Mouse (Mus musculus) MEL (cell line): ENCODE data around the gene Vsig8. TPM values are rescaled to one million over a fixed set of nuclear protein-coding genes. Genes with fewer than 3 reads are reported as not detected.

Experiments
- DNase-seq: peaks from one replicate; pipeline ENCODE4 v3.0.0; 2011; ENCODE audit warnings: low read depth, low spot score
- H3K27ac ChIP-seq: 2 replicates; pipeline ENCODE4 v1.5.1; 2012; ENCODE audit warnings: low read depth, mild to moderate bottlenecking, control low read depth, low read length, moderate library complexity; ENCODE audit not compliant: control insufficient read depth
- H3K27me3 ChIP-seq, 2 experiments: fragments of 150-350 bp in 1 of 2; sonication (generic) in 1 of 2; 2 replicates each; pipeline ENCODE4 v1.6.1; 2012; ENCODE audit warnings: low read length in 2 of 2, mild to moderate bottlenecking in 2 of 2, improper control_type of control experiment in 1 of 2, moderate library complexity in 1 of 2; ENCODE audit not compliant: insufficient read depth in 2 of 2, control insufficient read depth in 1 of 2
- H3K36me3 ChIP-seq, 2 experiments: 2 replicates each; pipeline ENCODE4 v1.6.1; 2012 to 2014; ENCODE audit warnings: low read length in 2 of 2, improper control_type of control experiment in 1 of 2, inconsistent platforms in 1 of 2, mild to moderate bottlenecking in 1 of 2; ENCODE audit not compliant: insufficient read depth in 2 of 2, control insufficient read depth in 1 of 2
- H3K4me1 ChIP-seq, 2 experiments: fragments of 150-350 bp in 1 of 2; sonication (generic) in 1 of 2; 2 replicates each; pipeline ENCODE4 v1.6.1; 2012; ENCODE audit warnings: low read length in 2 of 2, improper control_type of control experiment in 1 of 2, mild to moderate bottlenecking in 1 of 2; ENCODE audit not compliant: insufficient read depth in 2 of 2, control insufficient read depth in 1 of 2
- H3K4me3 ChIP-seq, 2 experiments: fragments of 150-350 bp in 1 of 2; sonication (generic) in 1 of 2; 2 replicates each; pipeline ENCODE4 v1.5.1; 2012; ENCODE audit warnings: low read depth in 2 of 2, low read length in 2 of 2, mild to moderate bottlenecking in 2 of 2, moderate library complexity in 2 of 2, control low read depth in 1 of 2, improper control_type of control experiment in 1 of 2; ENCODE audit not compliant: control insufficient read depth in 1 of 2, insufficient read depth in 1 of 2
- H3K79me2 ChIP-seq: 2 replicates; pipeline ENCODE4 v1.6.1; 2012; ENCODE audit warnings: mild to moderate bottlenecking, low read length, moderate library complexity; ENCODE audit not compliant: control insufficient read depth, poor library complexity, insufficient read depth
- H3K9ac ChIP-seq: 2 replicates; pipeline ENCODE4 v1.6.1; 2012; ENCODE audit warnings: low read depth, mild to moderate bottlenecking, control low read depth, low read length, moderate library complexity; ENCODE audit not compliant: control insufficient read depth, poor library complexity, severe bottlenecking
- H3K9me3 ChIP-seq: fragments of 150-350 bp; sonication (generic); replicated peaks from 2 replicates; pipeline ENCODE4 v1.6.1; 2012; ENCODE audit warnings: mild to moderate bottlenecking, low read length, improper control_type of control experiment, moderate library complexity; ENCODE audit not compliant: insufficient read depth
- BHLHE40 ChIP-seq: IDR thresholded peaks from 2 replicates; pipeline ENCODE4 v1.6.1; 2012; ENCODE audit warnings: low read depth, mild to moderate bottlenecking, inconsistent platforms, low read length, improper control_type of control experiment, borderline replicate concordance
- CHD2 ChIP-seq: IDR thresholded peaks from 2 replicates; pipeline ENCODE4 v1.6.1; 2011; ENCODE audit warnings: low read length, improper control_type of control experiment
- CTCF ChIP-seq, 3 experiments: IDR thresholded peaks in 2 of 3; conservative IDR thresholded peaks in 1 of 3; 2 replicates each; pipeline ENCODE4 v1.5.1; 2011 to 2012; ENCODE audit warnings: low read length in 3 of 3, low read depth in 2 of 3, mild to moderate bottlenecking in 2 of 3, improper control_type of control experiment in 1 of 3, inconsistent platforms in 1 of 3, mixed read lengths in 1 of 3, moderate library complexity in 1 of 3; ENCODE audit not compliant: control insufficient read depth in 1 of 3, insufficient read depth in 1 of 3, poor library complexity in 1 of 3, severe bottlenecking in 1 of 3
- ETS1 ChIP-seq: IDR thresholded peaks from 2 replicates; pipeline ENCODE4 v1.6.1; 2012; ENCODE audit warnings: low read depth, mild to moderate bottlenecking, inconsistent platforms, low read length, improper control_type of control experiment, moderate library complexity
- GATA1 ChIP-seq: IDR thresholded peaks from 2 replicates; pipeline ENCODE4 v1.6.1; 2011; ENCODE audit warnings: low read depth, low read length, improper control_type of control experiment
- HCFC1 ChIP-seq: IDR thresholded peaks from 2 replicates; pipeline ENCODE4 v1.6.1; 2012; ENCODE audit warnings: low read depth, mild to moderate bottlenecking, inconsistent platforms, low read length, improper control_type of control experiment, moderate library complexity
- JUND ChIP-seq: IDR thresholded peaks from 2 replicates; pipeline ENCODE4 v1.6.1; 2011; ENCODE audit warnings: low read depth, mild to moderate bottlenecking, improper control_type of control experiment, low read length
- KAT2A ChIP-seq: conservative IDR thresholded peaks from 2 replicates; pipeline ENCODE4 v1.6.1; 2012; ENCODE audit warnings: low read depth, low read length, improper control_type of control experiment, inconsistent platforms
- MAZ ChIP-seq: IDR thresholded peaks from 2 replicates; pipeline ENCODE4 v1.6.1; 2012; ENCODE audit warnings: low read depth, mild to moderate bottlenecking, inconsistent platforms, low read length, improper control_type of control experiment
- MEF2A ChIP-seq: IDR thresholded peaks from 2 replicates; pipeline ENCODE4 v1.6.1; 2014; ENCODE audit warnings: low read depth, mild to moderate bottlenecking, inconsistent platforms, low read length, improper control_type of control experiment; ENCODE audit not compliant: poor library complexity, insufficient replicate concordance, severe bottlenecking; ENCODE audit errors: extremely low read depth
- MYB ChIP-seq: IDR thresholded peaks from 2 replicates; pipeline ENCODE4 v1.6.1; 2011; ENCODE audit warnings: mild to moderate bottlenecking, low read depth, low read length, improper control_type of control experiment
- NRF1 ChIP-seq: IDR thresholded peaks from 2 replicates; pipeline ENCODE4 v1.6.1; 2014; ENCODE audit warnings: low read depth, mild to moderate bottlenecking, inconsistent platforms, low read length, improper control_type of control experiment, moderate library complexity; ENCODE audit not compliant: poor library complexity, insufficient read depth, severe bottlenecking
- POLR2A ChIP-seq, 2 experiments: IDR thresholded peaks; 2 replicates each; pipeline ENCODE4 v1.6.1; 2011 to 2012; ENCODE audit warnings: low read length in 2 of 2, mild to moderate bottlenecking in 2 of 2, control low read depth in 1 of 2, improper control_type of control experiment in 1 of 2, low read depth in 1 of 2, moderate library complexity in 1 of 2; ENCODE audit not compliant: control insufficient read depth in 1 of 2, insufficient read depth in 1 of 2, poor library complexity in 1 of 2
- POLR2AphosphoS2 ChIP-seq: IDR thresholded peaks from 2 replicates; pipeline ENCODE4 v1.6.1; 2011; ENCODE audit warnings: low read length, improper control_type of control experiment
- RAD21 ChIP-seq: IDR thresholded peaks from 2 replicates; pipeline ENCODE4 v1.6.1; 2011; ENCODE audit warnings: mild to moderate bottlenecking, low read depth, low read length, improper control_type of control experiment
- RCOR1 ChIP-seq: IDR thresholded peaks from 2 replicates; pipeline ENCODE4 v1.6.1; 2012; ENCODE audit warnings: low read depth, mild to moderate bottlenecking, inconsistent platforms, low read length, improper control_type of control experiment
- SMC3 ChIP-seq: IDR thresholded peaks from 2 replicates; pipeline ENCODE4 v1.6.1; 2011; ENCODE audit warnings: low read depth, low read length, improper control_type of control experiment
- TAL1 ChIP-seq: IDR thresholded peaks from 2 replicates; pipeline ENCODE4 v1.6.1; 2012; ENCODE audit warnings: mild to moderate bottlenecking, inconsistent platforms, low read length, moderate library complexity, mixed read lengths
- TBP ChIP-seq: IDR thresholded peaks from 2 replicates; pipeline ENCODE4 v1.8.0; 2011; ENCODE audit warnings: low read depth, low read length, improper control_type of control experiment
- TCF12 ChIP-seq: IDR thresholded peaks from 2 replicates; pipeline ENCODE4 v1.6.1; 2014; ENCODE audit warnings: low read depth, mild to moderate bottlenecking, inconsistent platforms, low read length, improper control_type of control experiment, moderate library complexity
- UBTF ChIP-seq: IDR thresholded peaks from 2 replicates; pipeline ENCODE4 v1.6.1; 2012; ENCODE audit warnings: low read depth, mild to moderate bottlenecking, inconsistent platforms, low read length, improper control_type of control experiment, moderate library complexity, borderline replicate concordance; ENCODE audit not compliant: insufficient read depth
- ZC3H11A ChIP-seq: IDR thresholded peaks from 2 replicates; pipeline ENCODE4 v1.6.1; 2012; ENCODE audit warnings: low read depth, mild to moderate bottlenecking, inconsistent platforms, low read length, improper control_type of control experiment
- ZMIZ1 ChIP-seq: IDR thresholded peaks from 2 replicates; pipeline ENCODE4 v1.6.1; 2012; ENCODE audit warnings: low read depth, mild to moderate bottlenecking, inconsistent platforms, low read length, improper control_type of control experiment, moderate library complexity
- ZNF384 ChIP-seq: IDR thresholded peaks from 2 replicates; pipeline ENCODE4 v1.6.1; 2012; ENCODE audit warnings: low read depth, mild to moderate bottlenecking, inconsistent platforms, low read length, improper control_type of control experiment
- polyA plus RNA-seq, 2 experiments: library from polyadenylated mRNA; stranded (reverse) in 1 of 2; unstranded in 1 of 2; fragments of >175 nt in 1 of 2; fragments of >200 nt in 1 of 2; gene quantifications; 2 replicates each; pipeline versions ENCODE4 v1.2.1 to v1.2.4; 2012; ENCODE audit warnings: low replicate concordance in 2 of 2, low read depth in 1 of 2; ENCODE audit not compliant: insufficient read length in 2 of 2, insufficient read depth in 1 of 2, missing spikeins in 1 of 2
- total RNA-seq: library from RNA; depleted of rRNA; stranded (reverse); fragments of 300-350 nt; gene quantifications from 2 replicates; pipeline ENCODE4 v1.2.3, GENCODE M21; 2012

The Vsig8 gene
- total and polyA plus RNA-seq, 3 experiments: not detected

- Histone ChIP-seq H3K4me3 (no peak overlapping the region), H3K27me3 (peaks cover 0 to 5% of the 10 kb centered on the region in 2 experiments; a peak in 2 of 4 replicates), H3K36me3 (no peaks in the 10 kb centered on the region), H3K4me1 (no peaks in the 10 kb centered on the region), H3K9ac (no peak overlapping the region), H3K79me2 (no peaks in the 10 kb centered on the region), H3K27ac (no peak overlapping the region), H3K9me3 (no peaks in the 10 kb centered on the region)
- TF ChIP-seq SMC3 (peak; percentile 66), HCFC1 (no peak), ZNF384 (no peak), MEF2A (no peak), MYB (no peak), TBP (no peak), JUND (no peak), ZMIZ1 (no peak), GATA1 (no peak), MAZ (no peak), CTCF (IDR thresholded peaks at IDR 0.05 in 2 of 3, conservative IDR thresholded peaks at IDR 0.05 in 1 of 3; ENCODE audit: control insufficient read depth in 1 of 3, insufficient read depth in 1 of 3, low read depth in 2 of 3, low read length in 3 of 3, poor library complexity in 1 of 3, severe bottlenecking in 1 of 3) (peak; percentile 60 to 71 (median 65)), KAT2A (no peak), POLR2A (IDR thresholded peaks at IDR 0.05; ENCODE audit: control insufficient read depth in 1 of 2, insufficient read depth in 1 of 2, low read depth in 1 of 2, low read length in 2 of 2, poor library complexity in 1 of 2) (no peak), UBTF (no peak), POLR2AphosphoS2 (no peak), ZC3H11A (peak; percentile 18; the same call in 1 of the 2 replicates), ETS1 (no peak), RAD21 (peak; percentile 33), TCF12 (no peak), BHLHE40 (no peak)
- TF ChIP-seq, all 39 proteins: peak for 4
- peak; percentile 42 for DNase-seq
Measured at GRCm38 (mm10) chr1:172594495-172594894, 38.8 kb downstream of the Vsig8 start.

GRCm38 (mm10) chr1:172602326-172602725 is 46.6 kb downstream of the Vsig8 start, which contains the start of gene Fcrl6:
Fcrl6 (minus strand) TSS chr1:172602551.
- no peak within 1 kb of the TSS for H3K27ac ChIP-seq
- no peaks in the 10 kb centered on the region for H3K79me2 ChIP-seq
- H3K9me3 ChIP-seq: no peaks in the 10 kb centered on the region
- DNase-seq: no peak
- no peaks in the 10 kb centered on the region; a peak in 1 of 4 replicates for H3K27me3 ChIP-seq
- H3K4me1 ChIP-seq: no peaks in the 10 kb centered on the region
- H3K4me3 ChIP-seq: no peak within 1 kb of the TSS
- H3K9ac ChIP-seq: no peak within 1 kb of the TSS
- H3K36me3 ChIP-seq: no peaks in the 10 kb centered on the region
- no peak for TF ChIP-seq TAL1
- no peak for TF ChIP-seq JUND
- no peak for TF ChIP-seq MAZ
- TF ChIP-seq TBP: no peak
- TF ChIP-seq CHD2: no peak
- no peak for TF ChIP-seq MEF2A
- no peak for TF ChIP-seq NRF1
- no peak for TF ChIP-seq RCOR1
- no peak for TF ChIP-seq UBTF
